Mouse (Mus musculus): Measurements from ENCODE around the gene Plxdc2. TPM values are rescaled to one million over a fixed set of nuclear protein-coding genes. Genes with fewer than 3 reads are reported as not detected.

The Plxdc2 gene
- polyA plus RNA-seq, 1 experiment from 2014 or later: 66.6 TPM

DNA sequence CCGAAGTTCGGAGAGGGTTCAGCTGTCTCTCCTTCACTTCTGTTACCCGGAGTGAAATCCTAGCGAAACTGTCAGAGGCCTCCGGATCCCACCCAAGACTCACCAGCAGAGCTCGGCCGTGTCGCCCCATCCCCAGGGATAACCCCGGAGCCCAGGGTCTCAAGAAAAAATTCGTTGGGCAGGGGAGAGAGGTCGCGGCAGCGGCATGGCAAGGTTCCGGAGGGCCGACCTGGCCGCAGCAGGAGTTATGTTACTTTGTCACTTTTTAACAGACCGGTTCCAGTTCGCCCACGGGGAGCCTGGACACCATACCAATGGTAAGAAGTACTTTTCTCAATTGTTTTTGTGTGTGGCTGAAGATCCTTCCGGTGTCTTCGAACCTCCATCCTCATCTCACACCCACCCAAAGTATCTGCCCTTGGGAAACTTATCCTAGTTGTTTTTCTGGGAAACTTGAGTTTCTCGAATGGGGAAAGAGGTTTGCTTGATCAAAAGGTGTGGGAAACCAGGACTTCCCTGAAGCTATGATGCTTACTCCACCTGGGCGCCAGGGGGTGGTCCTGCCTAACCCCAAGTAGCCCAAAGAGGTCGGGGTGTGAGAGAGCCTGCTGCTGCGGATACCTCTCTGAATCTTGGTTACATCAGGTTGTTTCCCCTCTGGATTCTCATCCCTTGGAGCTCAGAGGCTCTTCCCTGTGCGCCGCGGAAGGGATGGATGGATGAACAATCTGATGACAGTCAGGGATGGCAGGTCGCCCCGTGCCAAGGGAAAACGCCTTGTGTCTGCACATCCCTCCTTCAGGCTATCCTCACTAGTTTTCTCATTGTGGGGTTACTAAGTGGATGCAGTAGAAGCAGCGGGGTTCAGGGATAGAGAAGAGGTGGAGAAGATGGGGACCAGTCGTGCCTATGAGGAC is 1.1 kb downstream of the Plxdc2 start:
- under 1% methylated on average over 33 of the region's 33 CpGs for WGBS
- ATAC-seq (ENCODE audit: insufficient read depth) (no peak; the same call in 1 of the 2 replicates), DNase-seq (peak; percentile 27)

DNA sequence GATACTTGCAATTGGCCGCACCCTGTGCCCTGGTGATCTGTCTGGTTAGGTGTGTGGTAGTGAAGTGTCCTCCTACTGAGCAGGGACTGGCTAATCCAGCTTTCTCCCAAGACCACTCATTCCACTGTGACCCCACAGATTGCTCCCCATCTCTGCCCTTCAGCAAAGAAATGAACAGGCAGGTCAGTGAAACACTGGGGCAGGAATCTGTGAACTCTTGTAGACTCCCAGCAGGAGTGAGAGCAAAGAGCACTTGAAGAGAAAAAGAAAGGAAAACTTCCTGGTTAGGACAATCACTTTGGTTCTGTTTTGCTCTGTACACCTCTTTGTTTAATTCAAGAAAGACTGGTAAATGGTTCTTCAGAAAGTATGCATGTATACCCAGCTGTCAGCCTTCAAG is 1.8 kb downstream of the Plxdc2 start:
- Histone ChIP-seq H3K27ac (ENCODE audit: low read depth) (peak overlapping the region; percentile 60; the same call in 1 of the 2 replicates), H3K4me3 (ENCODE audit: low read depth, low read length) (peak overlapping the region; percentile 61), H3K4me1 (ENCODE audit: insufficient read depth) (no peaks in the 10 kb centered on the region), H3K9ac (peak overlapping the region; percentile 77), H3K36me3 (ENCODE audit: insufficient read depth) (no peaks in the 10 kb centered on the region), H3K27me3 (ENCODE audit: insufficient read depth, low read length) (no peaks in the 10 kb centered on the region), H3K4me2 (peak overlapping the region; percentile 65), H3K9me3 (ENCODE audit: low read depth, low read length) (no peaks in the 10 kb centered on the region)
- DNase-seq (peak; percentile 24), ATAC-seq (ENCODE audit: insufficient read depth) (no peak)
- TF ChIP-seq CTCF (IDR thresholded peaks at IDR 0.05; ENCODE audit: low read depth): no peak
- 0% methylated on average over 1 of the region's 1 CpGs for WGBS

More for the DNA sequence above, 1.1 kb downstream of the Plxdc2 start:
- no peaks in the 10 kb centered on the region for H3K36me3 ChIP-seq (ENCODE audit: insufficient read depth)
- no peaks in the 10 kb centered on the region for H3K9me3 ChIP-seq (ENCODE audit: low read depth, low read length)
- no peaks in the 10 kb centered on the region for H3K27me3 ChIP-seq (ENCODE audit: insufficient read depth, low read length)
- TF ChIP-seq CTCF (IDR thresholded peaks at IDR 0.05; ENCODE audit: low read depth): peak; percentile 45
- peak overlapping the region; percentile 61 for H3K4me3 ChIP-seq (ENCODE audit: low read depth, low read length)
- H3K4me2 ChIP-seq: peak overlapping the region; percentile 65
- peak overlapping the region; percentile 91 for H3K27ac ChIP-seq (ENCODE audit: low read depth)
- peak overlapping the region; percentile 77 for H3K9ac ChIP-seq
- H3K4me1 ChIP-seq (ENCODE audit: insufficient read depth): no peaks in the 10 kb centered on the region

DNA sequence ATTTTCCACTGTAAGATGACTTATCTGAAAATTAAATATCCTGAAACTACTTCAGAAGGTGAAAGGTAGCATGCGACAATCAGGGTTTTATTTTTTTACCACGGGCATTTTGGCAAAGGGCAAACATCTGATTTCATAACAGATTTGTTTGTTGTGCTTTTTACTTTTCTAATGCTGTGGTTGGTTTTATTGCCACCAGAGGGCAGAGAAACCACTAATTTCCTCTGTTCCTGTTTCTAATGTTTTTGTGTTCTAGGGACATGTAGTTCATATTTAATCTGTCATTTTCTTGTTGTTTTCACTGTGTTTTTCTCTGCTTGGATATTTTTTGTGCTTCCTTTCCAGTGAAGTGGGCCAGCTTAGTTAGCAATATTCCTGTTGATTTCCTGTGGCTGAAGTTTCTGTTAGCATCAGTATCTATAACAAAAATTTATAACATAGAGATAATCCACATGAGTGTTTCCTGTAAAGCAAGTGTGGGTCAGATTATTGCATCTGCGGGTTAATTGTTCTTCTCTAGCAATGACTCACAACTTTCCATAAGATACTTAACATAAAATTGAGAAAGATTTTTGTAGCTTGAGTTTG is 3.3 kb downstream of the Plxdc2 start:
- Histone ChIP-seq H3K4me2 (peak overlapping the region; percentile 65), H3K4me1 (ENCODE audit: insufficient read depth) (no peaks in the 10 kb centered on the region), H3K4me3 (ENCODE audit: low read depth, low read length) (peak overlapping the region; percentile 61), H3K27ac (ENCODE audit: low read depth) (no peak overlapping the region), H3K9me3 (ENCODE audit: low read depth, low read length) (no peaks in the 10 kb centered on the region), H3K9ac (no peak overlapping the region), H3K27me3 (ENCODE audit: insufficient read depth, low read length) (no peaks in the 10 kb centered on the region), H3K36me3 (ENCODE audit: insufficient read depth) (no peaks in the 10 kb centered on the region)
- peak; percentile 81 for DNase-seq
- peak; percentile 66 for TF ChIP-seq CTCF (IDR thresholded peaks at IDR 0.05; ENCODE audit: low read depth)
- 34% methylated on average over 3 of the region's 3 CpGs for WGBS
- ATAC-seq (ENCODE audit: insufficient read depth): no peak

DNA sequence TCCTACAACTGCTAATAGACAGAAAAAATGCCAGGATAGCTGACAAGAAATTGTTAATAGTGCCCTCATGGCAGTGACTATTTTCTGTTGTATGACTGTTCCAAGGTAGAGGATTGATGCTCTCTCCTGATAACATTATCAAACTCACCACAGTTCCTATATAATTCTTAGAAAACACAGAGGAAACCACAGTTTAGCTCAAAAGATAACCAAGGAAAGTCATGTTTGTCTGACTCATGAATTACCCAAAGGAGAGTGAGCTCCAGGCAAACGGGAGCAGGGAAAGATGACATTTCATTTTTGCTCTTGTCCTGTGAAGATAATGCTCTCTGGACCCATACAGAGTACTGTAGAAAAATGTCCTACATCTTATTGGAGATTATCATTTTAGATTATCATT is 8.6 kb downstream of the Plxdc2 start:
- 33% methylated on average over 1 of the region's 1 CpGs for WGBS
- Histone ChIP-seq H3K9ac (no peak overlapping the region), H3K27ac (ENCODE audit: low read depth) (no peak overlapping the region), H3K4me1 (ENCODE audit: insufficient read depth) (no peaks in the 10 kb centered on the region), H3K9me3 (ENCODE audit: low read depth, low read length) (no peaks in the 10 kb centered on the region), H3K4me3 (ENCODE audit: low read depth, low read length) (no peak overlapping the region), H3K36me3 (ENCODE audit: insufficient read depth) (no peaks in the 10 kb centered on the region), H3K27me3 (ENCODE audit: insufficient read depth, low read length) (no peaks in the 10 kb centered on the region), H3K4me2 (no peak overlapping the region)
- TF ChIP-seq CTCF (IDR thresholded peaks at IDR 0.05; ENCODE audit: low read depth): no peak
- DNase-seq (no peak), ATAC-seq (ENCODE audit: insufficient read depth) (no peak)

DNA sequence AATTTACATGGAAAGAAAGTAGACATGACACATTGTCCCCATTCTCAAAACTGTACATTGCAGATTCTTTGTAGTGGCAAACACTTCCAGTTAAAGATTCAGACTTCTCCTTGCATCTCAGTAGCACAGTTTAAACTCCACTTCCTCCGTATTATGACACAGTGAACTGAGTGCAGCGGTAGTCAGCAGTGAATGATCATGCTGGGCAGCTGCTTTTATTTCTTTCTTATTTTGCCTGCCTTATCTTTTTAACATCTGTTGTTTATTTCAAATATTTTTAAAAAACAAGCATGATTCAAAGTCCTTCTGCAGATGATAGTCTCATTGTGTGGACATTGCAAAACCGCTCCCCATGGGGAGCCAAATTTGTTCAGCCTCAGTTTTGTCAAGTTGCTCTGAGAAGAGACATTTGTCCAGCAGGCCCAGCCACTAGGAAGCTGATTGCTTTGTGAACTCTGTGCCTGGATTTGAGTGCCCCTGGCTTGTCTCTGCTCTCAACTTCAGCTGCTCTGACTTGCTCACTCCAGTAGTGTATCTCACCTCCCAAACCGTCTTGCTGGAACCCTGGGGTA is 9.8 kb downstream of the Plxdc2 start:
- ATAC-seq (ENCODE audit: insufficient read depth) (peak; percentile 57; the same call in 1 of the 2 replicates), DNase-seq (peak; percentile 54)
- Histone ChIP-seq H3K4me1 (ENCODE audit: insufficient read depth) (no peaks in the 10 kb centered on the region), H3K27ac (ENCODE audit: low read depth) (peak overlapping the region; percentile 24; the same call in 1 of the 2 replicates), H3K4me3 (ENCODE audit: low read depth, low read length) (no peak overlapping the region), H3K36me3 (ENCODE audit: insufficient read depth) (no peaks in the 10 kb centered on the region), H3K9me3 (ENCODE audit: low read depth, low read length) (no peaks in the 10 kb centered on the region), H3K4me2 (no peak overlapping the region), H3K27me3 (ENCODE audit: insufficient read depth, low read length) (no peaks in the 10 kb centered on the region), H3K9ac (no peak overlapping the region)
- WGBS: 34% methylated on average over 4 of the region's 4 CpGs
- TF ChIP-seq CTCF (IDR thresholded peaks at IDR 0.05; ENCODE audit: low read depth): no peak

DNA sequence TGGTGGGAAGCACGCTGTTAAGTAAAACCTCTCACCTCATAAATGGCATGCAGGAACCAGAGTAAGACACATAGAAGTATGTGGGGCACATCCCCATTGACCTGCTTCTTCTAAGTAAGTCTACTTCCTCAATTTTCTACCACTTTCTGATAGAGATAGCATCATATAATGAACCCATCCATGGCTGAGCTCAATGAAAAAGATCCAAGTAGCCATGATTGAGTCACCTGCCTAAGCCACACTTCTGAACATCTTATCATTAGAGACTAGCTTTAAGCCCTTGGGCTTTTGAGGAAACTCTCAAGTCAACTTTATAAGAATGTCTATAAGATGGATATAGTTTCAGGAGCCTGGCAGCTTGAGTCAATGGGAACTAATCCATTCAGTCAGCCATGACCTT is 14.3 kb downstream of the Plxdc2 start:
- Histone ChIP-seq H3K27ac (ENCODE audit: low read depth) (no peak overlapping the region), H3K4me2 (no peak overlapping the region), H3K9me3 (ENCODE audit: low read depth, low read length) (no peaks in the 10 kb centered on the region), H3K36me3 (ENCODE audit: insufficient read depth) (no peaks in the 10 kb centered on the region), H3K4me1 (ENCODE audit: insufficient read depth) (no peaks in the 10 kb centered on the region), H3K4me3 (ENCODE audit: low read depth, low read length) (no peak overlapping the region), H3K27me3 (ENCODE audit: insufficient read depth, low read length) (no peaks in the 10 kb centered on the region), H3K9ac (no peak overlapping the region)
- WGBS: 88% methylated on average over 1 of the region's 1 CpGs
- no peak for TF ChIP-seq CTCF (IDR thresholded peaks at IDR 0.05; ENCODE audit: low read depth)
- ATAC-seq (ENCODE audit: insufficient read depth): no peak
- DNase-seq: no peak

DNA sequence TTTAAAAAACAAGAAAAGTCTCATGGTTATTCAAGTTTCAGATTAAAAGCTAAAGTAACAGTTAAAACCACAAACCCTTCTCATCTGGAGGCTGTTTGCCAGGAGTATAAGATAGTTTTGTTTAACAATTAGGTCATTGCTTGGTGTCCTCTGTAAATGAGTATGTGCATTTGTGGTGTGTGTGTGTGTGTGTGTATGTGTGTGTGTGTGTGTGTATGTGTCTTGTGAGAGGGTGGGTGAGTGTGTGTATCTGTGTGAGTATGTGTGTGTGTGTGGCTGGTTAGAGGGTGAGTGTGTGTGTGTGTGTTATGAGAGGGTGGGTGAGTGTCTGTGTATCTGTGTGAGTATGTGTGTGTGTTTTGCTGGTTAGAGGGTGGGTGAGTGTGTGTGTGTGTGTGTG is 18.2 kb downstream of the Plxdc2 start:
- TF ChIP-seq CTCF (IDR thresholded peaks at IDR 0.05; ENCODE audit: low read depth): no peak
- ATAC-seq (ENCODE audit: insufficient read depth): no peak

More for the DNA sequence above, 18.2 kb downstream of the Plxdc2 start:
- Histone ChIP-seq H3K4me1 (ENCODE audit: insufficient read depth) (no peaks in the 10 kb centered on the region), H3K4me3 (ENCODE audit: low read depth, low read length) (no peak overlapping the region), H3K9ac (no peak overlapping the region), H3K36me3 (ENCODE audit: insufficient read depth) (no peaks in the 10 kb centered on the region), H3K4me2 (no peak overlapping the region), H3K27me3 (ENCODE audit: insufficient read depth, low read length) (no peaks in the 10 kb centered on the region), H3K9me3 (ENCODE audit: low read depth, low read length) (no peaks in the 10 kb centered on the region), H3K27ac (ENCODE audit: low read depth) (no peak overlapping the region)
- no peak for DNase-seq

Measured in lung, embryonic 14.5 days (tissue).